Mouse (Mus musculus): ENCODE results near the gene Clec2e. TPM values are rescaled to one million over a fixed set of nuclear protein-coding genes. Genes with fewer than 3 reads are reported as not detected.
"Not testable (repeated sequence)": the region's sequence is repeated elsewhere in the genome, so short reads cannot be mapped to it uniquely, and the experiment has no call there.

Gene Clec2e
- not detected in 2 replicates for total RNA-seq (2015)
- total RNA-seq (2017) = 0.29 TPM in 1 of 2 replicates, not detected in the other

DNA sequence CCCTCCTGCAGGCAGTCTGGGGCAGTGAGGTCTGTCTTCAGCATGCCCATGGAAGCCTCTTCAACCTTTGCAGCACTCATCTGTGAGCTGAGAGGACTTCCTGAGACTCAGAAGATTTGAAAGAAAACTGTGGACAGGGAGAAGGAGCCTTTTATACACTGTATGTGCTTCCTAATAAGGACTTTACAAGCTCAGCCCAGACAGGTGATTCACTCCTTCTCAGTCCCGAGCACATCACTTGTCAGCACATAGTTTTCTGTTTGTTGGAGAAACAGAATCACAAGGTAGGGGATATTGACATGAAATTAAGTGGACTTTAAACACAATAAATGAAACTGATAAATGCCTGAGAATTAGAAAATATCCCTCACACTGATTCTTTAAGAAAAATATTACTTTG is at the start of gene Clec2e:
Gene Clec2e, minus strand, starts transcription at position 120 of the 400 bp plus-strand sequence.
- ATAC-seq (ENCODE audit: poor library complexity, severe bottlenecking) = not testable (repeated sequence)

DNA sequence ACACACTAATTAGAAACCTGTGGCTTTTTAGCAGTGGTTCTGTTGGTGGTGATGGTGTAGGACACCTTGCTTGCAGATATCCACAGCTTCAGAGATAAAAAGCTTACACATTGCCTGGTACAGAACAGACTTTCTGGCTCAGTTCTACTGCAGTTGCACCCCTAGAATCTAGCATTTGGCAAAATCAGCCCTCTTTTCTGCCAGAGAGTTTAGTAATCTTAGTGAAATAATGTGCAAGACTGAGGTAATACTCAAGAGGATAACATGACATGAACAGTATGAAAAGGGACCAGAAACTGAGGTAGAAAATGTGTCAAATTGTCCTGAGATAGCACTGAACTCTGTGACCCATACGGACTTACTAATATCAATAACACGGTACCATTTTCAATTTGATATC is 46.1 kb upstream of the Clec2e start:
- ATAC-seq (ENCODE audit: poor library complexity, severe bottlenecking) = peak; percentile 33; the same call in 1 of the 2 replicates

DNA sequence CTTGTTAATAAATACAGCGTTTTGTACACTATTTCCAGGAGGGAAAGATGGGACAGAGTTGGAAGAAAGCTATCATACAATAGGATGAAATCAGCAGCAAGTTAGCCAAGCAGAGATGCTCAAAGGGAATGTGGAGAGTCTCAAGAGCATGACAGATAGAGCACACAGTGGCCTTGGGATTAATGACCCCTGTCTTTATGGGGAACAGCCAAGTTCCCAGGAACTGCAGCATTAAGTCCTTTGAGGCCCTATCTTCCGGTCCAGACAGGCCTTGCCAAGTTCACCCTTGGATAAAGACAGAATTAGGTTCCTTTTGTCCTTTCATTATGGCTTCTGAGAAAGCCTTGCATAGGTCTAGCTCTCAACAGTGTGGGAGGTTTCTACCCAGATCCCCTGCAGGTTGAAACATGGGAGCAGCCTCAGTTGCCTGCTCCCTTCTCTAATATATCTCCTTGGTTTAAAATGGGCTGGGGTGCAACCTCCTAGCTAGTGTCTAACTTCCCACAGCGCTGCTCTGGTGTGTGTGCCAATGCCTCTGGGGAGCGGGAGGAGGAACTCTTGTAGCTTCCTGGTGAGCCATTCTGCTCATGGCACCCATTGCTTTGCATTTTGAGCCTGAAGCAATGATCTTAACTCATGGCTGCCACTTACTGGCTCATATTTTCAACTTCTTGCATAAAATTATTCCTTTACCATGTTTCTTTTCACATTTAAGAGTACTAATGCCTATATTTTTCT is 32.1 kb upstream of the Clec2e start:
- ATAC-seq (ENCODE audit: poor library complexity, severe bottlenecking) = peak; percentile 78

DNA sequence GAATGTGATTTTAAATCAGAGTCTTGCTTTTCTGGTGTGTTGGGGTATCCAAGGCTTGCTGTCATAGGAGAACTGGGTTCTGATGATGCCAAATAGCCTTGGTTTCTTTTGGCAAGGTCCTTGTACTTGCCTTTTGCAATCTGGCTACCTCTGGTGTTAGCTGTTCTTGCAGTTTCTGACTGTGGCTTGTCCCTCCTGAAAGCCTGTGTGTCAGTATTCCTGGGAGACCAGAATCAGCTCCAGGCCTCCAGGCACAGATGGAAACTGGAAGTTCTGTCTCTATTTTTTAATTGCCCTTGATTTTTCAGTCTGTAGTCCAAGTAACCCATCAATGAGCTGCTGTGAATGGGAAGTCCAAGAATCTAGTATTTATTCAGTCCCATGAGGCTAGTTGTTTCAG is 26.1 kb upstream of the Clec2e start:
- ATAC-seq (ENCODE audit: poor library complexity, severe bottlenecking) = no peak

DNA sequence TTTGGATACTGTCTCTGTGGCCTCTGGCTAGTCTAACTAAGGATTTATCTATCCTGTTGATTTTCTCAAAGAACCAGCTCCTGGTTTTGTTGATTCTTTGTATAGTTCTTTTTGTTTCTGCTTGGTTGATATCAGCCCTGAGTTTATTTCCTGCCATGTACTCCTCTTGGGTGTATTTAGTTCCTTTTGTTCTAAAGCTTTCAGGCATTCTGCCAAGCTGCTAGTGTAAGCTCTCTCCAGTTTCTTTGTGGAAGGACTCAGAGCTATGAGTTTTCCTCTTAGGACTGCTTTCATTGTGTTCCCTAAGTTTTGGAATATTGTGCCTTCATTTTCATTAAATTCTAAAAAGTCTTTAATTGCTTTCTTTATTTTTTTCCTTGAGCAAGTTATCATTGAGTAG is 23.8 kb upstream of the Clec2e start:
- ATAC-seq (ENCODE audit: poor library complexity, severe bottlenecking) = not testable (repeated sequence)

DNA sequence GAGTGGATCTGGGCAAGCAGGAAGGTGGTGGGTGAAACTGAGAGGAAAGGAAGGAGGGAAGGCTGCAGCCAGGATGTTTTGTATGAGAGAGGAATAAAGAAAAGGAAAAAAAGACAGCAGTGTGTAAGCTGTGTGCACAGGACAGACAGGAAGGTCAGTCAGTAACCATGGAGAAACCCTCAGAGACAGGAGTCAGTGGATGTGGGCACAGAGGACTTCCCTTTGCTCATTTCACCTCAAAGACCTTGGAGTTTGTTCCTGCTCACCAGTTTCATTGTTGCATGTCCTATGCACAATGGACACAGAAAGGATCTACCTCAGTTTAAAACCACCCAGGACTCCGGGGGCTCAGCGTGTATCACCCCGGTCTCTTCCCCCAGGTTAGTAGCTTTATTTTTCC is 15.5 kb upstream of the Clec2e start:
- peak; percentile 75 for ATAC-seq (ENCODE audit: poor library complexity, severe bottlenecking)

DNA sequence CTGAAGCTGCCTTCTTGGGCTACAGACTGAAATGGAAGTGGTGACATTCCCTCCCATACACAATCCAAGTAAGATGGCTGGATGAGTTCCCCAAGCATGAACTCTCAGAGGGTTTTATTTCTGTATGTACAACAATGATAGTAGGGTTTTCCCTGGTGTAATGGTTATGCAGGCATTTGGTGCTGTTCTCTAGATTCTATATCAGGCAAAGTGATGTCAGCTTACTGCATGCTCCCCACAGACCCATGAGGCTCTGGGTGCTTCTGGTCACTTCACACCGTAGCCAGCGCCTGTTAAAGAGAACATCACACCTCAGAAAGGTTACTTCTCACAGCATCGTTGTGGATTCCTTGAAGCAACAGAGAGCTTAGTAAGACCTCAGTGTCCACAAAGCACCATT is 13.5 kb upstream of the Clec2e start:
- ATAC-seq (ENCODE audit: poor library complexity, severe bottlenecking) = not testable (repeated sequence)

DNA sequence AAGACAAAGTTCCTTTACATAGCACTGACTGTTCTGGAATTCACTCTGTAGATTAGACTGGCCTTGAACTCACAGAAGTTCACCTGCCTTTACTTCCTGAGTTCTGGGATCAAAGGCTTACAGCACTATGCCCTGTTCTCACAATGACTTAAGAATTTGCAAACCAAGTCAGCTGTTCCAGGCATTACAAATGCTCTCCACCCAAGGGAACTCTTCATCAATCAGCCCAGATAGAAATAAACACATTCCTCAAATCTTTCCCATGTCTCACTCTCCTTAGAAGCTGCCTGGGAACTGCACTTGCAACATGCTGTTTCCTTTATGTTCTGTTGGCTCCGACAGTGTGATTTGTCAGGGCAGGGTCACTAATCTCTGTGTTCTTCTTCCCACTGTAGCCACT is 13.1 kb upstream of the Clec2e start:
- ATAC-seq (ENCODE audit: poor library complexity, severe bottlenecking) = no peak

DNA sequence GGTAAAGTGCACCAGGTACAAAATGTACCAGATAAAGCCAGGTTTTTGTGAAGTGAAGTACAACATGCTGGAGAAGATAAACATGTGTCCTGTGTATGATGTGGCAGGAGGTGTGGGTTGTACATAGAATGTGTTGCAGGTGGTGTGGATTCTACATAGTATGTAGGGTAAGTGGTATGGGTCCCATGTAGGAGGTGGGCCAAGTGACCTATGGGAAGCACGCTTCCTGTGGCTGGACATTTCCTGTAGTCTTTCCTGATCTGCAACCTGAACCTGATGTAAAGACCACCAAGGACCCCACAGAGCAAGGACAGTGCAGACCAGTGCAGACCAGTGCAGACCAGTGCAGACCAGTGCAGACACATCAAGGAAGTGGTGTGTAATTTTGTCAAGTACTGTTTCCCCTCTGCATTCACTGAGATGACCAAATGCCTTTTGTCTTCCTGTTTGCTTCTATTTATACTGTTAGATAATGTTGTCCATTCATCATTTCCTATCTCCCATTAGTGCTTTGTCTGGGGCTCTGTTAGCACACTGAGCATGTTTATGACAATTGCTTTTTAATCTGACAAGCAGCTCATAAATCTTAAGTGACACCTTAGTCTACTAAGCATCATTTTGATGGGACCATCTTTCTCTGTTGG is 12.4 kb upstream of the Clec2e start:
- ATAC-seq (ENCODE audit: poor library complexity, severe bottlenecking) = peak; percentile 48

DNA sequence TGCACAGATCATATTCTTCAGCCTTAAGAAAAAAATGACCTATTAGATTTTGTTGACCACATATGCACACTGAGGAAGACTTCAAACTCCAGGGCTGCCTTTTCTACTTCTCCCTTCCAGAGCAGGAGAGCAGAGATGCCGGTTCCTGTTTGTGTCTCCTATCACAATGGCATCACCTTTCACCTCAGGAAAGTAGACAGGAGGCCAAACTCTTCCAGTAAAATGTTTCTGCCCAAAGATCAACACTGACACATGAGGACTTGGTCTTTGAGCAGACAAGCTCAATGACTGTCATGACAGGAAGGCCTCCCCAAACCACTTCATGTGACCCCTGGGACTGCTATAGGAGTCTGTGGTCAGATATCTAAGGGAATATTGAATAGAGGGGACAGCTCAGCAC is 11.8 kb upstream of the Clec2e start:
- no peak for ATAC-seq (ENCODE audit: poor library complexity, severe bottlenecking)

DNA sequence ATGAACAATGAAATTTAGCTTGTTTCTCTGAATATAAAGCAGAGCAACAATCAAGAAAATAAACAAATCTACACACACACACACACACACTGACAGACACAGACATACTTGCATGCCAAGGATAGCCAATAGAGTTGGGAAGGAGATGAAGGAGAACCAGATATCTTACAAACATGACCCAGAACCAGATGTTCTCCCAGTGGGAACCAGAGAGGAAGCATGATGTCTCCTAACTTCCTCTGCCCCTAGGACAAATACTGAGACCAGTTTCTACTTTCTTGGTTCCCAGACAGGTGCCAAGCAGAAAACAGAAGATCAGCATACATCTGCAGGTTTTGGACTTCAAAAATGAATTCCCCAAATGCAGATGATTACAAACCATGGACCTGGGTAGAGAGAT is 7.2 kb upstream of the Clec2e start:
- ATAC-seq (ENCODE audit: poor library complexity, severe bottlenecking) = no peak

DNA sequence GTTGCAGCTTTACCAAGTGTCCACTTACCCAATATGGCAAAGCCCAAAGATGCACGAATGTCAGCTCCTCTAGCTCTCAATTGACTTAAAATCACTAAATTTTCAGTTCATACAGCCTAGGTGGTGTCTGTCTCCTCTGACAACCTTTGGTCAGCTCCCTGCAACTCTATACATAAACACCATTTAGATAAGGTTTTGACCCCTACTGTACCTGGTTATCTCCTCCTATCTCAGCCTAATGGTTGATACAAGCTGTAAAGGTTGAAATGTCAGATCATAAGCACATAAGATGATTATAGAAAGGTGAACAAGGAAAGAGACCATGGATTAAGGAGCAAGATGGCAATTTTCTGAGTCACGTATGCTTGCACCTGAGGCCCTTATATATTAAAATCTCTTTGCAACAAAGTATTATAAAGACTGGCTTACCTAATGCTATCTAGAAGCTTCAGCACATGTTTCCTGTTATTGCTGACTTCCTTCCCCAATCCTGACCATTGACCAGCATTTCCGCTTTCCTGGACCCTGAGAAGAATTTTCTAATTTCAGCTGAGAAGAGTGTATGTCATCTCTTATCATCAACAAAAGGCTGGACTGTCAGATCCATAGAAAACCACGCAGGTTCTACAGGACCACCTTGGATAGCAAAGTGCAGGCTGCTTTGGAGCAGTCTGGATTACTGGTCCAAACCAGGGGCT is 2.3 kb upstream of the Clec2e start:
- ATAC-seq (ENCODE audit: poor library complexity, severe bottlenecking) = peak; percentile 94

DNA sequence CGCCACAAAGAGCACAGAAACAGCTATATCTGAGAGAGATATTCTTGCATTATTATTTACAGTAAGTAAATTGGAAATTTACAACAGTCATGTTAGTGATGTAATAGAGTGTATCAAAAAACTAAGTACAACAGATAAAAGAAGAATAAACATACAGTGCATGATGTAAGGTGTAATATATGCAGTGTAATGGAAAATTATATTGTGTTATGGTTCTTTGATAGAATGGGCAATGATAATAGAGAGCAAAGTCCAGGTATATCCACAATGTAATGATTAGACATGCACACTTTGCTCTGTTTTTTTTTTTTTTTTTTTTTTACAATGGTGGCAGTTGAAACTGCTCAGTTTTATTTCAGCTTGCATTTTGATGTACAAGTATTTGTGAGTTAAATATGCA is 891 bp upstream of the Clec2e start:
- no peak for ATAC-seq (ENCODE audit: poor library complexity, severe bottlenecking)

DNA sequence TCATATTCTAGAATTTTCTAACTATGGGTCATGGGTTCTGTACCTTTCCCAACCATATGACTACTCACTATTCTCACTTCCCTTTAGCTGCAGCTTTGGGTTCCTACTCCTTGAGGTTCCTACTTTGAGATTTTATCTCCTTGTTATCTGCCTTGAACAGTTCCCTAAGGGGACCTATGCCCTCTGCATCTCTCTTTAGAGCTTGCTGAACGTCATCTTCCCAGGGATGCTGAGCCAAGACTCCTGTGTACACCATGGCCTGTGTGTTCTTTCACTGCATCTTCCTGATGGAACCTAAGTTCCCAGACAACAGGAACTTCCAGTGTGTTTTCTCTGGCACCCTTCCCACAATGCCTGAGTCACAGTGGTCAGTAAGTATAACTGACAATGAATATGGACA is 2.8 kb downstream of the Clec2e start:
- peak; percentile 89 for ATAC-seq (ENCODE audit: poor library complexity, severe bottlenecking)

DNA sequence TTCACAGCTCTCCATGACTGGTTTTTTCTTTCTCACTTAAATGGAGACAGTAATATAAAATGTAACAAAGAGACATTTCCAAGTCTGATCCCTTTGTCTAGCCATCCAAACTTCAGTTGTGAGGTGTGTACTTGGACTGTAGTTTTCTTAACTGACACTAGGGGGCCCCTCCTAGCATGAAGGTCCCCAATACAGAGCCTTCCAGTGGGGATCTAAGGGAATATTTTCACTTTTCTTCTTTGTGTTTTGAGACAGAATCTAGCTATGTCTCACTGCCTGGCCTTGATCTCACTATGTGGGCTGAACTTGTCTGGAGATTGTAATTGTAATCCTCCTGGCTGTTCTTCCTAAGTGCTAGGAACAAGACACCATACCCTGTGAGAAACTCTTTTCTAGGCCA is 5.5 kb downstream of the Clec2e start:
- ATAC-seq (ENCODE audit: poor library complexity, severe bottlenecking) = peak; percentile 81

DNA sequence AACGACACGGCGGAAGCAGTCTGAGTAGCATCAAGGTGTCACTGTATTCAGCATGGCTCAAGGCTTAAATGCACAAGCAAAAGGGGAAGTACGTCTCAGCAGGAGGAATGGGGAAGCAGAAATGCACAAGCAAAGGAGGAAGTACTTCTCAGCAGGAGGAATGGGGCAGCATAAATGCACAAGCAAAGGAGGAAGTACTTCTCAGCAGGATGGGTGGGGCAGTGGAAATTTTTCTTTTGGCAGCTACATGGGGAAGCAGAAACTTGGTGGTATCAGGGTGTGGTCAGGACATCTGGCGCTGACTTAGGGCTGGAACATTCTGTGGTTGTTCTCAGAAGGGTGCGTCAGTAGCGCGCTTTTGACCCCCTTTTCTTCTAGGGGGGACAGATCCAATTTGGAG is 12.1 kb downstream of the Clec2e start:
- ATAC-seq (ENCODE audit: poor library complexity, severe bottlenecking) = not testable (repeated sequence)

DNA sequence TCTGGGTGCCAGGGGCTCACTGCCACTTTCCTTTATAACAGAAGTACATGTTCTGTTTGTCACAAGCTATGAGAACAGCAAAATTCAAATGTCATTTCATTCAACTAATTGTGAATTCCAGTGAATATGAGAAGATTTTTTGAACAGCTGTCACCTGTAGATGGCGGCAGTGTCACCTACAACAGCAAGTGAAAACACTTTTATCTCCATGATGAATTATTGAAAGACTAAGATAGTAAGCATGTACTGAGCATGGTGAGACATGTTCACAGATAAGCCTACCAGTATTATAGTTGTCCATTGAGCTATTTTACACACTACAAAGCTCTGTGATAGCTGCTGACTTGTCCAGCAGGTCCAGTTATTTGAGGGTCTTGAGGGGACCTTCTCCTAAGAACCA is 12.6 kb downstream of the Clec2e start:
- no peak for ATAC-seq (ENCODE audit: poor library complexity, severe bottlenecking)

DNA sequence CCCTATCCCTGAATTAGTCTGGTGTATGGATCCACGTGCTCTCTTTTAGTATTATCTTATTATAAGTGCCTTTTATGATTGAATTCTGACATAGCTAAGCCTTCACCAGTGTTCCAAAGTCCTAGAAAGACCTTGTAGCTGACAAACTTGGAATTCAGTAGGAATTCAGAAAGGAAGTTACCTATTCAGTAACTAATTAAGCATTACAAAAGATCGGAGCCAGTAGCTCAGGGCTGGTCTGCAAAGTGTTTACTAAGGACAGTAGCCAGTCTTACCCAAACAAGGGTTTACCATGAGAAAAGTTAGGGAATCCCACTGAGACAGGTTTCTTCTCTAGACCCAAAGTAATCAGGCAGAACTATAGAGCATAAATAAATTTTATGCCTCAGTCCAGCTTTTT is 14.7 kb downstream of the Clec2e start:
- not testable (repeated sequence) for ATAC-seq (ENCODE audit: poor library complexity, severe bottlenecking)

DNA sequence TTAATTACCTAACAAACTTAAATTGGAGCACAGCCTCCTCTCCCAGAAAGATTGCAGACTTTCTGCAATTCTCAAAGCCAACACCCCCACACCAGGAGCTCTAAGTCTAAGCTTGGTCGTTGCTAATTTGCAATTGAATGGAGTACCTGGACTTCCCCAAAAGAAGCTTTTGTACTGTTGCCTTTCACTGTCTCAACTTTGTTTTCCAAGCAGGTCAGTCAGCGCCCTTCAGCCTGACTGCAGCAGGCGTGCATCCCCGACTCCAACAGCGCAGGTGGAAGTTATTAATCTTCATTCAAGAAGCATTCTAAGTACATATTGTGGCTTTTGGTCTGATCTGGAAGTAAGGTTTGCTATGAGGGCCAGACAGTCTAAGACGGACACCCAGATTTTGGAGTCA is 15.6 kb downstream of the Clec2e start:
- ATAC-seq (ENCODE audit: poor library complexity, severe bottlenecking) = no peak

DNA sequence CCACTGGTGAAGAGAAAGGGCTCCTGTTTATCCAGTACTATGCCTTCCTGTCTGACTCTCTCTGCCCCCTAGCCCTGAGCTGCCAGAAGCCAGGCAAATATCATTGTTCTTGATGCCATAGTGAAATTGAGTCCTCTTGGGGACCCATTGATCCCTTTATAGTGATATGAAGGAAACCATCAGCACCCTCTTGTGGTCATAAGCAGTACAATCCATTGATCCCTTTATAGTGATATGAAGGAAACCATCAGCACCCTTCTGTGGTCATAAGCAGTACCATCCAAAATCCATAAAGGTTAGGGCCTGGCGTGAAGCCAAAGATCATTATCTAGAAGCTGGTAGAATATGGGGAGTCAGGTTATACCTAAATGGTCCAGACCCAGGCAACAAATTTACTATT is 33.7 kb downstream of the Clec2e start:
- ATAC-seq (ENCODE audit: poor library complexity, severe bottlenecking) = peak; percentile 98

DNA sequence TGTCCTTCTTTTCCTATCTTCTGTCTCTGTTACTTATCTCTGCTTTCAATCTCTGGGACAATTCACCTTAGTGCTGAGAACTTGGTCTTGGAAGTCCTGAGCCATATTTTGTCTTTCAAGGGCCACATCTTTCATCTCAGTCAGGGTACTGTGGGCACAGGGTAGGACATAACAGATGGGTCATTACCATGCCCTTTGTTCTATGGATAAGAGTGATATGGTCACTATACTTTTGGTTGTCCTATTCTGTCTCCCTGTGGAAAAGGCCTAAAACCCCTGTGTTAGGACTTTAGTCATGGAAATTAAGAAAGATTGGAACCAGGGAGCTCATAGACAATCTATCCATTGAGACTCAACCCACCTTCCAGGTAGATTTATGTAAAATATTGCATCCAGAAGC is 34.2 kb downstream of the Clec2e start:
- no peak for ATAC-seq (ENCODE audit: poor library complexity, severe bottlenecking)

DNA sequence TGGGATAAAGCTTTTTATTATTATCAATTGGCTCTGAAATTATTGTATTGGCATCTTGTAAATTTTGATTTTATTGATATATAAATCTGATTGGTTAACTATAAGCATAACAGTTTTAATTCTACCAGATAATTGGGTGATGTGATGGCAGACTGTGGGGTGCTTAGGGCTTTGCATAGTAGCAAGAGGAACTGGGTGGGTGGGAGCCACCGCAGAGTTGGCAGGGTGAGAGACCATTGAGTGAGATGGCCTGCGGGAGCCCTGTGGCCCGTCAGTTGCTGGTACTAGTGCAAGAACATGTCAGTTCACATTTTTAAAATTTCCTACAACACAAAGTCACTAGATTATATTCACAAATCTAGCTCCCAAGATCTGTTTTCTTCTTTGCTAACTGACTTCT is 34.9 kb downstream of the Clec2e start:
- peak; percentile 71 for ATAC-seq (ENCODE audit: poor library complexity, severe bottlenecking)
